Mouse (Mus musculus): ENCODE data around the gene Gm9913. TPM values are rescaled to one million over a fixed set of nuclear protein-coding genes. Genes with fewer than 3 reads are reported as not detected.

Gm9913 gene
- polyA plus RNA-seq (2014; fragmentation: Illumina TruSeq; extraction: RNeasy Lipid Tissue Mini Kit (QIAGEN cat#74804)), result not detected

GRCm38 (mm10) chr2:125505006-125505745 is at the start of gene Gm9913:
TSS of gene Gm9913 (plus strand) at chr2:125505089.

GRCm38 (mm10) chr2:125507893-125508292 is 3.0 kb downstream of the Gm9913 start, which contains the start of gene Fbn1:
TSS of gene Fbn1 (minus strand) at chr2:125507993.

Other genes with a start within 250 kb of the Gm9913 start
- gene Fbn1, start 2.9 kb downstream of the Gm9913 start, polyA plus RNA-seq (2014; fragmentation: Illumina TruSeq; extraction: RNeasy Lipid Tissue Mini Kit (QIAGEN cat#74804)), result 44.9 TPM
- 1.5 TPM for gene Cep152, start 120.0 kb downstream of the Gm9913 start, polyA plus RNA-seq (2014; fragmentation: Illumina TruSeq; extraction: RNeasy Lipid Tissue Mini Kit (QIAGEN cat#74804))
- 626 TPM for gene Eid1, start 168.0 kb downstream of the Gm9913 start, polyA plus RNA-seq (2014; fragmentation: Illumina TruSeq; extraction: RNeasy Lipid Tissue Mini Kit (QIAGEN cat#74804))
- gene Shc4, start 219.1 kb downstream of the Gm9913 start, polyA plus RNA-seq (2014; fragmentation: Illumina TruSeq; extraction: RNeasy Lipid Tissue Mini Kit (QIAGEN cat#74804)), result 2.1 TPM

Data from ovary, adult 10 weeks (tissue).